Mouse (Mus musculus): Measurements from ENCODE around the gene Rnf185.

Gene Rnf185

DNA sequence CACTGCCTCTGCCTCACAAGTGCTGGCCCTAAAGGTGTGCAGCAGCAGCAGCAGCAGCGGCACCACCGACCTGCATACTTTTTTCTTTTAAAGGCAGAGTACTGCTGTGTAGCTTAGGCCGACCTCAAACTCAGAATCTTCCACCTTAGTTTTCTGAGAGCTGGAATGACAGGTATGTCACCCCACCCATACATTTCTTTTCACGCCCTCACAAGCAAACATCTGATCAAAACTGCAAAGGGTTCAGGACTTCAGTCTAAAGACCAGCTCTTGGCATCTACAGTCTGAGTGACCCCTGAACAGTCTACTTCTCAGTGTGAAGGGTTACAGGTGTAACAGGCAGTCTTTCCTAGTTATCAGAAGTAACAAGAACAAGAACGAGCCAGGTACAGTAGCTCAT, 61.4 kb downstream of the Rnf185 start:
- DNase-seq = no peak

DNA sequence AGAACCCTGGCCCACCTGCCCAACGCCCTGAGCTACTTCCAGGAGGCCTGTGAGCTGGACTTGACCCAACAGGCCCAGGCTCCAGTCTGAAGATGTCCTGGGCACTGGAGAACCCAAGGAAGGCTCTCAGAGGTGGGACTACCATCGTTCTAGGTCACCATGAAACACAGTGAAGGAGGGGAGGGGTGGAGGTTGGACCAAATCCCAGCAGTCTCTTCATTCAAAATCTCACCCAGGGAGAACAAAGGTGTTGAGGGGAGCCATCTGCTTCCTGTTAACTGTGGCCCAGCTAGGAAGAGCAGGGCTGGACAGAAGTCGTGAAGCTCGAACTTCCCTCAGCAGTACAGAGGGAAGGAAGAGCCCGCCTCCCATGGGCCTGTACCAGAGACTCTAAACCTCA, 62.2 kb downstream of the Rnf185 start:
- DNase-seq = no peak

DNA sequence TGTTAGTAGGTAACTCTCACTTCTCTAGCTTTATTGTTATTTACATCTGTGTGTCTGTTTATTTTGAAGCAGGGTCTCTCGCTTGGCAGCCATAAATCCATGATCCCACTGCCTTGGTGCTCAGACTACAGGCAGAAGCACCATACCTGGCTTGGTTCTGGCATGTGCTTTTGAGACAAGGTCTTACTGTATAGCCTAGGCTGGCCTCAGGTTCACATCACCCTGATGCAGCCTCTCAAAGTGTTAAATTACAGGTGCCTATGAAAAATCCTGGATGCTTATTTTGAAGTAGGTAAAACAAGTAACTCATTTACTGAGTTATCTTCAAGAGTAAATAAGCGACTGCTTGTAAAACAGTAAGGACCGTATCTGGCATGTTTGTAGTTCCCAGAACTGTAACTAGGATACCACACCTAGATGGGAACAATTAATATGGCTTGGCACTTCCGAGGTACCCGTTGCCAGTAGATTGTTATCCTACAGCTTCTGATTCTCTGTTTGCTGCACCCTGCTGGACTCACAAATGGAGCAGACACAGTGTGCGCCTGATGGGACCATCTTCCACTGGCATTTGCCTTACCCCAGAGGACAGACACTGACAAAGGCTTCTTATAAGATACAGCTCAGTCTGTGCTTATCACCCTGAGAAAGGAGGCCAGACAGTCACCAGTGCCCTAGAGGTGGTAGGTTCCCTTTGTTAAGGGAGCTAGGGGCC, 64.5 kb downstream of the Rnf185 start:
- DNase-seq = no peak

DNA sequence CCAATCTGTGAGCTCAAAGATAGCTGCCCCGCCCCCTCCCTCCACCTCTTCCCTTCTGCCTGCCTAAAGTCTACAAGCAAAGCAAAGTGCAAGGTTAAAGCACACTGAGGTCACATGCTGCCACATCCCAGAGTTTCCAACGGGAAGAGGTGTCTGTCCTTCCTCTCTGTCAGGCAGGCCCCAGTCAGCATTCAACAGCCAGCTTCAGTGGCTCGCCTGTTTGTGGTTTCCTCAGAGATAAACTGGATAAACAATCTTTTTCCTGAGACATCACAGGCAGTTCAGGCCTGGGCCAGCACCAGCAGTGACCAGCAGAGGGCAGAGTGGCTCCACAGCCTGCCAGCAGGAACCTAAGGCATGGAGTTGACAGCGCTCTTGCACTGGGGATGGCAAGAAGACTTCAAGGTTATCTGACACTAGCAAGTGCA, 65.2 kb downstream of the Rnf185 start:
- DNase-seq = peak; percentile 94

DNA sequence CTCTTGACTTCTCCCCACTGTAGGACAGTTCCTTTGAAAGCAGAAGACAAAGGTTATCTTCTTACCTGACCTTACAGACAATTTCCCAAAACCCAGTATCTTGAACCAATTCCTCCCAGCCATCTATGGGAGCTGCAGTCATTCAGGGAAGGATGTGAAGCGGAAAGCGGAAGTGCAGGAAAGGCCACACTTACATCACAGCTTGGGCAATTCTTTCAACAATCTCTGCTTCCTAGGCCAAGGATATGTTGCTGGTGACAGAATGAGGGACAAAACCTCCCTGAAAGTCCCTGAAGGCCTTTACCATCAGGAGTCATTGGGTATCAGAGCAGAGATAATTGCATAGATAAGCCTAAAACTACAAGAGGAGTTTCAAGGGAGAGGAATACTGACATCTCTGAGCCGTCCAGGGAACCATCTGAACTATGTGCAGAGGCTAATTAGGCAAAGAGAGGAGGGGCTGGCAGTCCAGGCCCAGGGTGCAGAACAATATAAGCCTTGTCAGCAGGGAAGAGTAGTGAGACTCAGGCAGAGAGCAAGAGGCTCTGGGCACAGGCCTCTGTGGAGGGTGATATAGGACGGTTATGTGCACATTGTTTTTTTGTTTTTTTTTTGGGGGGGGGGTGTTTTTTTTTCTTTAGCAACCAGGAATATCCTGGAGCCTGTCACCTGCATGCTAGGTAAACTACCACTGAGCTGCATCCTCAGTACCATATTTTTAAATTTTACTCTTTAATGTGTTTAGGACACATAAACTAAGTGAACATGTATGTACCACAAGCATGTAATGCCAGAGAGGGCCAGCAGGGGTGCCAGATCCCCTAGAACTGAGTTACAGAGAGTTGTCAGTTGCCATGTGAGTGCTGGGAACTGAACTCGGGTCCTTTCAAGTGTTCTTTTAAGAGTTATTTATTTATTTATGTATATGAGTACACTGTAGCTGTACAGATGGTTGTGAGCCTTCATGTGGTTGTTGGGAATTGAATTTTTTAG, 69.3 kb downstream of the Rnf185 start:
- no peak for DNase-seq

DNA sequence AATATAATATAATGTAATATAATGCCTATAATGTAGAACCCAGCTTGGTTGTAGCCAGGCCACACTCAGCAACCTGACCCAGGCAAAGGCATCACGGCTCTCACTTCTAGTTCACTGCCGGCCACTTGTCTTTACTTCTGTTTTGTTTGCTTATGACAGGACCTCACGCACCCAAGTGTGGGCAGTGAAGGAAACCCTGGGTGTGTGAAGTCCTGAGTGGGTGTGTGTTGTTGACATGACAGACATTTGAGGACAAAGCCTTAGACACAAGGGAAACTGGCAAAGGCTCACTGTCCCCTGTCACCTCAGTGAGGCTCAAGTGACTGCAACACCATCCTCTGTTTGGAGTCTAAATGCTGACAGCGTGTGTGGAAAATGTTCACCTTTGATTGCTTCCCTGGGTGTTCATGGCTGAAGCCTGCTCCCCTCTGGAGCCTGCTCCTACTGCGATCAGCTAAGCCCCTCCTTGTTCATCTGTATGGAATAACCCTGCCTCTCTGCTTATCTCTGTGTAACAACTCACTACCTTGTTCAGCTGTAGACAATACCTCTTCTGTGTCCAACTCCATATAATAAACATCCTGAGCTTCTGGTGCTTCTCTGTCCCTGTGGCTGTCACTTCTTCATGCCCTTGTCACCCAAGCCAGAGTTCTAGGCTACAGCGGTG, 70.9 kb downstream of the Rnf185 start:
- DNase-seq = no peak

DNA sequence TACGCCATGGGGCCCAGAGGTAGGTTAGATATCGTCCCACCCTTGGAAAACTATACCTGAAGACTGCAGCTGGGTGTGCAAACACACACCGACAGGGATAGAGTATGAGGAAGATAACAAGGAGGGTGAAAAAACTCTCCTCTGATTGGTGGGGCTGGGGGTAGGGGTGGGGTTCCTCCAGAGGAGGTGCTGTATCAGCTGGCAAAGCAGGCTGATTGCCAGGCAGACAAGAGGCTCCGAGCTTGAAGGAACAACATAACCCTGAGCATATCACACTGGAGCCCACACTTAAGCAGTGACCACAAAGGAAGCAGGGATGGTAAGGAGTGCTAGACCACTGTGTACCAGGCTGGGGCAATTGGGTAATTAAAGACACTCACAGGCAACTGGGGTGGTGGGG, 72.7 kb downstream of the Rnf185 start:
- DNase-seq = no peak

DNA sequence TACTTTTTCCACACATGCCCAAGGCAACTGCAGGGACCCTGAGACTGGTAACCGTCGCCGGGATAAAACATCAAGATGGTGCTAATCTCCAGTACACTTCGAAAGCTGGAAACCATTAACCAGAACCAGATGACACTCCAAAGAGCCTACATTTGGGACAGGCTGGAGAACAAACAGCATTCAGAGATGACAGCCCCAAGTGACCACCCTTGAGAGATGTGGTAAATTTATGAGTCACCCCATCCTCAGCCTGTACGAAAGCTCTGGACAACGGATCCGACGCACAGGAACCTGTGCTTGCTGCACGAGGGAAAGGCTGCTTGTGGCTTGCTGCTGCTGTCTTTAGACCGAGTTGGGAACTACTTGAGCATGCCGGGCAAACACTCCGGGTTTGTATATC, 77.4 kb downstream of the Rnf185 start:
- DNase-seq = no peak

DNA sequence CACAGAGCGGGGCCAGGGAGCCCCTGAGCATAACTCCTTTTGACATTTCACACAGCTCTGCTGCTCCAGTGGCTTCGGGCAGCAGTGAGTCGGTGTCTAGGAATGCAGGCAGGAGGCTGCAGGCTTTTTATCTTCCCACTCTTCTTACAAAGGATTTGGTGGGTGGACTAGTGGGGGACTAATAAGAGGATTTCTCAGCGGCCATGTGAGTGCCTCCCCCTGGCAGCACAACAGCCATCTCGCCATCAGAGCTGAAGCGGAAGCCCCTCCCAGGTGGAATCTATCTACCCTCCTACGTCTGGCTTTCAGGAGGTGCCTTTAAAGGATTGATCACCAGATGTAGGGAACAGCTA, 77.9 kb downstream of the Rnf185 start:
- no peak for DNase-seq

DNA sequence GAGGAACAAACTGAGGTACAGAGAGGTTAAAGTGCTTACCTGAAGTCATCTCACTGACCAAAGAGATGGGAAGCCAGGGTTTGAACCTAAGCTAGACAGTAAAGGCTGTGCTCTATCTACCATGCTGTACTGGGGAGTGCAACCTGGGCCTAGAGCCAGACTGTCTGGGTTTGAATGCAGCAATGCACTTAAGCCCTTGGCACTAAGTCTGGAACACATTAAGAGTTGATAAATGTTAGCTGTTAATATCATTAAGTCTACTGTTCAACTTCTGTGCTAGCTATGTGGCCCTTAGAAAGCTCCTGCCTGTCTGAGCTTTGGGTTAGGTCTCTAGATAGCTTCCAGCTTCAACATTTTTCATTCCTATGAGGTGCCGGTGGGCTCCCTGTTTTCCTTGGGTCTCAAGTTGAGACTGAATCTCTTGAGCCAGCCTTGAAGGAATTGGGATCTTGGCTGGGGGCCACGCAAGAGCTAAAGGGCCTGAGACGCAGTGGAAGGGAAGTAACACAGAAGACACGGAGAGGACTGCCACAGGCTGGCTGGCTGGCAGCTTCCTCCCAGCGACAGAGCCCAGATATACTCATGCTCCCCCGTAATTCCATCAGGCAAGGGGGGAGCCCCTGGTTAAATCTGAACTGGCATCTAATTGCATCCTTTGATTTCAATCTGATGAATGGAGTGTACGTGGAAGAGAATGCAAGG, 78.4 kb downstream of the Rnf185 start:
- DNase-seq = peak; percentile 62

DNA sequence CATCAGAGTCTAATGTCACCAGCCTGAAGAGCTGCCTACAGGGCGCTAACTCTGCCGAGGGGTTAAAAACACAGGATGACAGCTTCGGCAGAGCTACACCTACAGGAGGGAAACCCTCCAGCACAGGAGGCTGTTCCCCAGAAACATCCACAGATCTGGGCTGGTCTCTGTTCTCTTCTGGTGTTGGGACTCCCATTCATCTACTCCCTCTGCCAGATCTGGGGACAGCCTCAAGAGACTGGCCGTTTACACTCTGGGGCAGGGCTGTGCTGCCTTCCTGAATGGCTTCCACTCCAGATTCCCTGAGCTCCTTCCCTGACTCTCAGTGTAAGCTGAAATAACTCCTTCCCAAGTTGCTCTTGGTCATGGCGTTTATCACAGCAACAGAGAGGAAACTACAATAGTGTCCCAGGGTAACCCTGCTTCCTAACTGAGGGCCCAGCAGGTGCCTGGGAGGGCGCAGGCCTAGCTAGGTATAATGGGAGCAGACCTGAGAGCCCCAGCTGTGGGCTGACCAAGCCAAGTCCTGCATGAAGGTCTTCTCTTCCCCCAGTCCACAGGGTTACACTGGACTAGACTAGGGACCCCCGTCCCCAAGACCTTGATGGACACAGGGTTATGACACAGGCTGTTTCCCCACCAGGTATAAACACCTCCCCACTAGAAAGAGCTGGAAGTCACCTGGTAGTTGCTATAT, 80.4 kb downstream of the Rnf185 start:
- no peak for DNase-seq

DNA sequence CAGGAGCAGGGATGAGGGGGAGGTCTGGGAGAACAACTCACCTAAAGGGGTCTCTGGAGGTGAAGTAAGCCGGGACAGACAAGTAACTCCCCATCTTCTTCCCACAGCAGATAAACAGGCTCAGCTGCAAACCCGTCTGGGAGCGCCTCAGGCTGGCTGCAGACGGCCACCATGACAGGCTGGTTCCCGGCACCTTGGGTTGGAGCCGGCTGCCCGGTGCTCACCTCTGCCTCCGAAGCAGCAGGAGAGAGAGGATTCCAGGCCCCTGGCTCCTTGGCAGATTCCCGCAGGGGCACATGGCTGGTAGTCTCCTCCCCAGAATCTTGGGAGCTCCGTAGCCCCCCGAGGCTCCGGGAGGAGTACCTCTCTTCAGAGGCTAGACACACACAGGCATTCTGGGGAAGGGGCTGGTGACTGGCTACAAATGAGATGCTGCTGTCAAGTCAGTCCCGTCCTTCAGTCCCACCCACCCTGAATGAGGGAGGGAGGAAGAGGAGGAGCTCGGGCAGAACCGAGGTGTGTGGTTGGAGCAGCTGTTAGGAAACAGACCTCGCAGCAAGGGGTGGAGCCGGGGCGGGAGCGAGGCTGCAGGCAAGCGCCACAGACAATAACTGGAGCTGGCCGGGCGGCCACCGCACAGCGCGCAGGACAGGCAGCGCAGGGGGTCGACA, 81.1 kb downstream of the Rnf185 start:
- peak; percentile 92 for DNase-seq

DNA sequence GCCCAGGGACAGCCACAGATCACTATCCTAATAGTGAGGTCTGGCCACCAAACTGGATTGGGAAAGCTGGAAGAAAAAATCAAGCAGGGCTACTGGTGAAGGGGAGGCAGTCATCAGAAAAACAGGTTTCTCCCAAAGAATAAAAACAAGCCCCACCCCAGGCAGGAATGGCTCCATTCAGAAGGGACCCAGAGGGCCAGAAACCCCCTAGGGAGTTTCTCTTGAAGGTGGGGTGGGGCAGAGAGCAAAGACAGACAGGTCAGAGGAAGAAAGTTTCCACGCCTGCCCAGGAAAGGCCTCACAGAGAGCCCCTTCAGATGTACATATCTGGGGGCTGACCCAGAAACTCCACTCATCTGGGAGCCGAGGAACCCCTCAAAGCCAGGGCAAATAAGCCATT, 82.0 kb downstream of the Rnf185 start:
- DNase-seq = no peak

DNA sequence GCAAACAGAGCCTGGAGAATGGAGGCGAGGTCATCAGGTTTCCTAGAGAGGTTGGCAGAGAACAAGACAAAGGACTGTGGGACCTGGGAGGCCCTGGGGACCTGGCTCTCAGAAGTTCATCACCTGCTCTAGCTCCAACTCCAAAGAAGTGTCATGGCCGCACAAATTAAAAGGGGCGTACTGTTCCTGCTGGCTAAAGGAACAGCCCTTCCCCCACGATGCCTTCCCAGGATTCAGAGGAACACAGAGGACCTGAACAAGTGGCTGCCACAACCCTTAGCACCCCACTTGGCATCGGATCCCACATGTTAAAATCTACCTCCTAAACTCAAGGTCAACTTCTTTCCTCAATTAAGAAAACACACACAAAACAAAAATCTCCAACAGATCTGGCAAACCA, 82.7 kb downstream of the Rnf185 start:
- no peak for DNase-seq

DNA sequence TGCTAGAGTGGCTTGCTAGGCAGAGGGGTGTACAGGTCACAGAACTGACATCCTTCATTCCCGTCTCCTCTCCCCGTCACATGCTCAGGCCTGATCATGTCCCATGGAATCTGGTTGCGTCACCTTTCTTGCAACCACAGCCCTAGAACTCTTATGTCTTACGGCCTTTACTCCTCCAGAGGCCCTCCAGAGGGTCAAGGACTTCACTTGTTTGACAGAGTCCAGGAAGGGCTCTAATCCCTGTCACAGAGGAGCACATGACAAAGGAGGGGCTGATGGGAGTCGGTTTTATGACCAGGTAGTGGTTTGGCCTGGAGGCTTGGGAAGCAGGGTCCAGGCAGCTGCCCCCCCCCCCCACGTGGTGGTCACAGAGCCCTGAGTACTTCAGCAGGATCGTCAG, 83.2 kb downstream of the Rnf185 start:
- peak; percentile 51 for DNase-seq

DNA sequence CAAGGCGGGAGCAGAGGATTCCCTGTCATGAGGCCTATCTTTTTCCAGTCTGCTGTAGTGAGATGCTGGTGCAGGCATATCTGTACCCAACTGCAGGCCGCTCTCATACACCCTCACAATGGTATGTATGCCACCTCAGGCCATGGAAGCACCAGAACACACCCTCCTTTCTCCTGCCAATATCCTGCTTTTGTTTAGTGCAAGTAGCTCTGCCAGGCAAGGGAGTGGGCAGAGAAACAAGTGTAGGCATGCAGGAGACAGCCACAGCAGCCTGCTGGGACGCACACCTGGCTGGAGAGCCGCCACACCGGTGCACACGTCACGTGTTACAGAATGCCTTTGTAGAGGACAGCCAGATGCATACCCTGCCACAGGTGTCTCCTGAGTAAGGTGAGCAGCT, 85.8 kb downstream of the Rnf185 start:
- DNase-seq = no peak

All from lung, postnatal 10 days (tissue).